Mouse (Mus musculus): ENCODE measurements around the gene Ltbp3. TPM values are rescaled to one million over a fixed set of nuclear protein-coding genes. Genes with fewer than 3 reads are reported as not detected.

The Ltbp3 gene
- polyA plus RNA-seq, 1 experiment from 2014 or later = 1.4 TPM

DNA sequence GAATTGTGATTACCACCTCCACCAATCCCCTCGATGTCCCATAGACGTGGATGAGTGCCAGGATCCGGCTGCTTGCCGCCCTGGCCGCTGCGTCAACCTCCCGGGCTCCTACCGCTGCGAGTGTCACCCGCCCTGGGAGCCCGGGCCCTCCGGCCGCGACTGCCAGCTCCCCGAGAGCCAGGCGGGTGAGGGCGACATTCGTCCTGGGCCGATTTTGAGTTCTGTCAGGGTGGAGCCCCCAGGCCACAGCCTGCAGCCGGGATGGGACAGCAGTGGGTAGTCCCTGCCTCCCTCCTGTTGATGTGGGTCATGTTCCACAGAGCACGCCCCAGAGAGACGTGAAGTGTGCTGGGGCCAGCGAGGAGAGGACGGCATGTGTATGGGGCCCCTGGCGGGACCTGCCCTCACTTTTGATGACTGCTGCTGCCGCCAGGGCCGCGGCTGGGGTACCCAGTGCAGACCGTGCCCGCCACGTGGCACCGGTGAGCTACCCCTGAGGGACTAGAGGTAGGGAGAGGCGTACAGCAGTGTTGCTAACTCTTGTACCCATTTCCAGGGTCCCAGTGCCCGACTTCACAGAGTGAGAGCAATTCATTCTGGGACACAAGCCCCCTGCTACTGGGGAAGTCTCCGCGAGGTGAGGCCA, 16.4 kb downstream of the Ltbp3 start:
- Histone ChIP-seq H3K9me3 (ENCODE audit: low read length) (no peaks in the 10 kb centered on the region), H3K4me2 (ENCODE audit: low read depth, low read length) (peak overlapping the region; percentile 3; the same call in 1 of the 2 replicates), H3K27me3 (ENCODE audit: insufficient read depth, low read length) (peaks cover 41% of the 10 kb centered on the region), H3K36me3 (replicated peaks; ENCODE audit: insufficient read depth, low read length) (peaks cover 40% of the 10 kb centered on the region), H3K4me1 (ENCODE audit: insufficient read depth) (no peaks in the 10 kb centered on the region; the same call in none of the 2 replicates), H3K9ac (replicated peaks) (no peak overlapping the region; the same call in 1 of the 2 replicates), H3K27ac (ENCODE audit: low read depth) (no peak overlapping the region), H3K4me3 (ENCODE audit: low read depth, low read length) (0 out of 2 replicates have a peak overlapping the region, but pooled peaks have one; percentile 7)
- TF ChIP-seq CTCF (IDR thresholded peaks at IDR 0.05; ENCODE audit: low read depth) (no peak), EP300 (IDR thresholded peaks at IDR 0.05; ENCODE audit: low read depth) (no peak)
- DNase-seq (no peak), ATAC-seq (peak; percentile 30; the same call in 1 of the 2 replicates)
- 25% methylated on average over 33 of the region's 36 CpGs for WGBS (ENCODE audit: insufficient replicate concordance)

DNA sequence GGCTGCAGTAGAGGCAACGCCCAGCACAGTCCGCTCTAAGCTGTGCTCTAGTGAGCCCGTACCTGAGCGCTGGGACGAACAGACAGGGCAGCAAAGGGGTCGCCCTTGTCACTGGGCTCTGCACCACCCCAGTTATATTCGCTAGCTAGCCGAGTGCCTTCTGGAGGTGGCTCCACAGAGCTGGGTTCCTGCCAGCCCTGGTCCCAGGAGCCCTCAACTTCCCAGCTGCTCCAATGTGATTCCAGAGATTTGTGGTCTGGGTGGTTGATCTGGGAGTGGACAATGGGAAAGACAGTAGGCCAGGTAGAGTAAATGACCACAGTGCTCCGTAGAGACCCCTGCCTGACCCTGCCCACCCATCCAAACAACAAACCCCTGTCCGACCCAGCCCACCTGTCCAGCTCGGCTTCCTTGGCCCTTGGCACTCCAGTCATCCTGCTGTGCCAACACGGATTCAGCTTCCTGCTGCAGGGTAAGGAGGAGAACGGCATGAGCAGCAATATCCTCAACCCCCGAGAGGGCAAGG, 18.2 kb downstream of the Ltbp3 start:
- no peak for ATAC-seq

DNA sequence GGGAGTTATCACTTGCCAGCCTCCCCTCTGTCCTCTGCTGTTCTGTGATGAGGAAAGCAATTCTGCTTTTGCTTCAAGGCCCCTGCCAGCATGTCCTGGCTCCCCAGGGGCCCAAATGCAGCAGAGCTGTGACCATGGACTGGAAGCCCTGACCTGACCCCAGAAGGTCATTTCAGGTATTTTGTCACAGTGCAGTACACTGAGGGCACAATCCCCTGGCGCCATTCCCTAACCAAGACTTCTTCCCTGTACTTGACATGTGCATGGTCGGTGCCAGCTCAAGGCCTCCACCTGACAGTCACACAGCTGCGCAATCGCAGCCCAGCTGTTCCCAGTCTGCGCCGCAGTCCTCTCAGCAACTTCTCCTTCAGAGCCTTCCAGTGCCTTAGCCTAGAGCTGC, 22.5 kb downstream of the Ltbp3 start:
- 90% methylated on average over 6 of the region's 6 CpGs for WGBS (ENCODE audit: insufficient replicate concordance)
- H3K27me3 ChIP-seq (ENCODE audit: insufficient read depth, low read length) = no peaks in the 10 kb centered on the region
- H3K4me1 ChIP-seq (ENCODE audit: insufficient read depth) = no peaks in the 10 kb centered on the region
- no peaks in the 10 kb centered on the region for H3K9me3 ChIP-seq (ENCODE audit: low read length)
- H3K4me2 ChIP-seq (ENCODE audit: low read depth, low read length) = no peak overlapping the region
- no peak for TF ChIP-seq EP300 (IDR thresholded peaks at IDR 0.05; ENCODE audit: low read depth)
- no peak for TF ChIP-seq CTCF (IDR thresholded peaks at IDR 0.05; ENCODE audit: low read depth)
- no peak overlapping the region for H3K27ac ChIP-seq (ENCODE audit: low read depth)
- DNase-seq (no peak), ATAC-seq (no peak)
- H3K9ac ChIP-seq (replicated peaks) = no peak overlapping the region
- H3K36me3 ChIP-seq (replicated peaks; ENCODE audit: insufficient read depth, low read length) = peaks cover 75% of the 10 kb centered on the region
- H3K4me3 ChIP-seq (ENCODE audit: low read depth, low read length) = no peak overlapping the region

More for the DNA sequence above, 18.2 kb downstream of the Ltbp3 start:
- 87% methylated on average over 14 of the region's 14 CpGs for WGBS (ENCODE audit: insufficient replicate concordance)
- no peaks in the 10 kb centered on the region for H3K9me3 ChIP-seq (ENCODE audit: low read length)
- no peak overlapping the region for H3K9ac ChIP-seq (replicated peaks)
- H3K4me2 ChIP-seq (ENCODE audit: low read depth, low read length) = no peak overlapping the region
- TF ChIP-seq EP300 (IDR thresholded peaks at IDR 0.05; ENCODE audit: low read depth) = no peak
- TF ChIP-seq CTCF (IDR thresholded peaks at IDR 0.05; ENCODE audit: low read depth) = no peak
- H3K4me1 ChIP-seq (ENCODE audit: insufficient read depth) = no peaks in the 10 kb centered on the region; the same call in none of the 2 replicates
- no peak for DNase-seq
- peaks cover 31% of the 10 kb centered on the region for H3K27me3 ChIP-seq (ENCODE audit: insufficient read depth, low read length)
- peaks cover 51% of the 10 kb centered on the region for H3K36me3 ChIP-seq (replicated peaks; ENCODE audit: insufficient read depth, low read length)
- H3K4me3 ChIP-seq (ENCODE audit: low read depth, low read length) = no peak overlapping the region
- no peak overlapping the region for H3K27ac ChIP-seq (ENCODE audit: low read depth)

DNA sequence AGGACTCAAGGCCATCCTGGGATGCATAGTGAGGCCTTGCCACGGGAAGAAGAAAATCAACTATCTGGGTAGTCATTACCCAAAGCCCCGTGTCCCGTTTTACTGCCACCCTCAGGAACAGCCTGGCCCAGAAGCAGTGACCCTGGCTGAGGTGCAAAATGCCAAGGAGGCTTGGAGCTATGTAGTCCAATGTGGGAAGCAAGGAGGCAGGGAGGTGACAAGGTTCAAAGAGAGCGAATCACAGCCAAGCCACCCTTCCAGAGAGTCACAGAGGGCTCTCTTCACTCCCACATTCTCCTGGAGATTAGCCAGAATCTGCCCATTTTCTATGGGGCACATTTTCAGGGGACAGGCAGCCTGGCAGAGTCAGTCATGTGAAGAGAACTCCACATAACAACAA, 26.6 kb downstream of the Ltbp3 start:
- Histone ChIP-seq H3K27me3 (ENCODE audit: insufficient read depth, low read length) (no peaks in the 10 kb centered on the region), H3K4me2 (ENCODE audit: low read depth, low read length) (no peak overlapping the region), H3K9ac (replicated peaks) (no peak overlapping the region), H3K4me1 (ENCODE audit: insufficient read depth) (peaks cover 8% of the 10 kb centered on the region), H3K27ac (ENCODE audit: low read depth) (no peak overlapping the region), H3K36me3 (replicated peaks; ENCODE audit: insufficient read depth, low read length) (peaks cover 47% of the 10 kb centered on the region), H3K9me3 (ENCODE audit: low read length) (no peaks in the 10 kb centered on the region), H3K4me3 (ENCODE audit: low read depth, low read length) (no peak overlapping the region)
- WGBS (ENCODE audit: insufficient replicate concordance) = 87% methylated on average over 4 of the region's 4 CpGs
- TF ChIP-seq CTCF (IDR thresholded peaks at IDR 0.05; ENCODE audit: low read depth) (no peak), EP300 (IDR thresholded peaks at IDR 0.05; ENCODE audit: low read depth) (no peak)
- ATAC-seq (no peak), DNase-seq (no peak)

DNA sequence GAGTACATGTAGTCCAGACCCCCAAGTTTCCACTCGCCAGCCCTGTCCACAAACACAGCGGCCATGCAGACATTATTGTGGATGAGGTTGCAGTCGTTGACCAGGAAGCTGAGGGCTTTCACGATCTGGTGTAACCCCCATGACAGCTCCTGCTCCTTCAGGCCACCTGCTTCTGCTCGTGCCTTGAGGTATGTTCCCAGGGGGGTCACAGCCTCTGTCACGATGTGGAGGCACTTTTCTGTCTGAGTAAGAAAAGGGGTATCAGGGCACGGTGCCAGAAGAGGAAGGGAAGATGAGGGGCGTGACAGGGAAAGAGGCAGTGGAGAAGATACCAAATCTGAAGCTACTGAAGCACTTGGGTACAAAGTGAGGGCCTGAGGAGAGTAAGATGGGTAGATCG, 29.6 kb downstream of the Ltbp3 start:
- H3K4me3 ChIP-seq (ENCODE audit: low read depth, low read length) = peak overlapping the region; percentile 76
- peaks cover 8% of the 10 kb centered on the region for H3K4me1 ChIP-seq (ENCODE audit: insufficient read depth)
- peak overlapping the region; percentile 84 for H3K9ac ChIP-seq (replicated peaks)
- H3K36me3 ChIP-seq (replicated peaks; ENCODE audit: insufficient read depth, low read length) = peaks cover 24% of the 10 kb centered on the region
- TF ChIP-seq CTCF (IDR thresholded peaks at IDR 0.05; ENCODE audit: low read depth) = no peak
- TF ChIP-seq EP300 (IDR thresholded peaks at IDR 0.05; ENCODE audit: low read depth) = no peak
- H3K4me2 ChIP-seq (ENCODE audit: low read depth, low read length) = peak overlapping the region; percentile 92
- no peaks in the 10 kb centered on the region for H3K27me3 ChIP-seq (ENCODE audit: insufficient read depth, low read length)
- ATAC-seq (no peak), DNase-seq (no peak)
- H3K27ac ChIP-seq (ENCODE audit: low read depth) = peak overlapping the region; percentile 83
- H3K9me3 ChIP-seq (ENCODE audit: low read length) = no peaks in the 10 kb centered on the region
- 41% methylated on average over 9 of the region's 9 CpGs for WGBS (ENCODE audit: insufficient replicate concordance)

DNA sequence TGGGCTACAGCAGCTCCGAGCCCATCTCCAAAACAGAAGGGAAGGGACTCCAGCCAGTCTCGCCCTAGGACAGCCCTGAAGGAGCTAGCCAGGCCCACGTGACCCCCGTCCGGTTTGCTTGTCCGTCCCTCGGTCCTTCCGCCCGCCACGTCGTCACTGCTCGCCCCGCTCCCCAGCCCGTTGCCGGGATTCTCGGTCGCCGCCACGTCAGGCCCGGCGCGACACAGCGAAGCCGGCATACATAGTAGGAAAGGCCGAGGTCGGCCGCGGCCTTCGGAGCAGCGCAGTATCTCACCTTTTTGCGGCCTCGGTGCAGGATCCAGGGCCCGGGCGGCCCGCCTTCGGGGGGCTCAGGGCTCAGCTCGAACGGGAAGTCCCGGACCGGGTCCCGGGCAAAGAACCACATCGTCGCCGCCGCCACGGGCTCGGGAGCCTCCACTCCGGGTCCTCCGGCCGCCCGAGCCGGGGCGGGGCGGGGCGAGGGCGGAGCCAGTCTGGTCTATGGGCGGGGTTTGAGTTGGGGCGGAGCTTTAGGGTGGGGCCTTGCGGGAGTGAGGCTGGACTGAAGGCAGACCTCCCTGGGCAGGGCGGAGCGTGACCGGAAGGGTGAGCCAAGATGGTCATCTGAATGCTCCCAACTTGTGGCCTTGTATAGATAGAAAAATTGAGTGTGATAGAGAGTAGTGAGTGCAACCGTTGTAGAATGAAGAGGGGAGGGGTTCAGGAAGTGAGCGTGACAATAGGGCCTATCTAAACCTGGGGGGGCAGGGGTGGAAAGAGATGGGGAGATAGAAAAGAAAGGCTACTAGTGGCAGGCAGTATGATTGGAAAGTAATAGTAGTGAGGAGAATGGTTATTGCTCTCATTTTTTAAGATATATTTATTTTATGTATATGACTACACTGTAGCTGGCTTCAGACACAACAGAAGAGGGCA, 30.5 kb downstream of the Ltbp3 start, which contains the start of gene Scyl1:
TSS of gene Scyl1 (minus strand) at position 495 of the 936 bp plus-strand sequence.
- peak within 1 kb of the TSS; percentile 83 for H3K27ac ChIP-seq (ENCODE audit: low read depth)
- H3K9me3 ChIP-seq (ENCODE audit: low read length) = no peaks in the 10 kb centered on the region
- peak within 1 kb of the TSS; percentile 92 for H3K4me2 ChIP-seq (ENCODE audit: low read depth, low read length)
- ATAC-seq = peak; percentile 98
- H3K9ac ChIP-seq (replicated peaks) = peak within 1 kb of the TSS; percentile 84
- WGBS (ENCODE audit: insufficient replicate concordance) = under 1% methylated on average over 60 of the region's 64 CpGs
- peaks cover 8% of the 10 kb centered on the region for H3K4me1 ChIP-seq (ENCODE audit: insufficient read depth)
- peak; percentile 98 for DNase-seq
- TF ChIP-seq EP300 (IDR thresholded peaks at IDR 0.05; ENCODE audit: low read depth) (no peak), CTCF (IDR thresholded peaks at IDR 0.05; ENCODE audit: low read depth) (no peak)
- no peaks in the 10 kb centered on the region for H3K27me3 ChIP-seq (ENCODE audit: insufficient read depth, low read length)
- peak within 1 kb of the TSS; percentile 76 for H3K4me3 ChIP-seq (ENCODE audit: low read depth, low read length)
- peaks cover 16% of the 10 kb centered on the region for H3K36me3 ChIP-seq (replicated peaks; ENCODE audit: insufficient read depth, low read length)

All from liver, postnatal 0 days (tissue).